Mouse (Mus musculus): Measurements from ENCODE around the gene Smr2. TPM values are rescaled to one million over a fixed set of nuclear protein-coding genes. Genes with fewer than 3 reads are reported as not detected.
"Not testable (repeated sequence)": the region's sequence is repeated elsewhere in the genome, so short reads cannot be mapped to it uniquely, and the experiment has no call there.

The Smr2 gene
- total RNA-seq (2014; rRNA removed): not detected in 2 replicates
- polyA plus RNA-seq (2015; fragmentation: Nextera tagmentation; extraction: Ambion mirVana): not detected in 2 replicates

- not testable (repeated sequence) for H3K27me3 ChIP-seq (ENCODE audit: insufficient read depth, low read length); H3K4me1 ChIP-seq (ENCODE audit: insufficient read depth, low read length); H3K9ac ChIP-seq (replicated peaks; ENCODE audit: low read length, poor library complexity, severe bottlenecking); H3K4me3 ChIP-seq (ENCODE audit: low read depth, low read length); DNase-seq (ENCODE audit: low spot score); ATAC-seq (ENCODE audit: low FRiP score); H3K4me2 ChIP-seq (ENCODE audit: low read depth, low read length, poor library complexity, severe bottlenecking); H3K36me3 ChIP-seq (ENCODE audit: insufficient read depth, low read length); H3K9me3 ChIP-seq (ENCODE audit: low read length); H3K27ac ChIP-seq (ENCODE audit: low read depth, low read length)
These were observed at the start of gene Smr2 for GRCm38 (mm10) chr5:88086256-88086655. Smr2 (plus strand) TSS chr5:88086556.

DNA sequence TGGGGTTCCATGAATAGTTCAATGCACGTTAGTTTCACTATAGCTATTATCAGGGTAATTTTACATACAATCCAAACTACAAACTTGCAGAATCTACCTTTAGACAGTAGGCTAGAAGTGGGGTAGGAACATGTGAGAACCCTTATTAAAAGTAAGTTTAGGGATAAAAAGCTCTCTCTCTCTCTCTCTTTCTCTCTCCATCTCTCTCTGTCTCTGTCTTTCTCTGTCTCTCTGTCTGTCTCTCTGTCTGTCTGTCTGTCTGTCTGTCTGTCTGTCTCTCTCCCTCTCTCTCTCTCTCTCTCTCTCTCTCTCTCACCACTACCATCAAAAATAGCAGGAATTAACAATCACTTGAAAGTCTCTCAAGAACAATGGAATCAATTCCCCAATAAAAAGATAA is 25.1 kb downstream of the Smr2 start, which contains the start of gene Gm11116:
Gm11116 (minus strand) TSS at position 101 of the 400 bp plus-strand sequence.
- no peak for TF ChIP-seq CTCF (IDR thresholded peaks at IDR 0.05)
- no peaks in the 10 kb centered on the region for H3K36me3 ChIP-seq (ENCODE audit: insufficient read depth, low read length)
- no peak within 1 kb of the TSS for H3K9ac ChIP-seq (replicated peaks; ENCODE audit: low read length, poor library complexity, severe bottlenecking)
- no peaks in the 10 kb centered on the region for H3K4me1 ChIP-seq (ENCODE audit: insufficient read depth, low read length)
- H3K9me3 ChIP-seq (ENCODE audit: low read length): no peaks in the 10 kb centered on the region
- no peaks in the 10 kb centered on the region for H3K27me3 ChIP-seq (ENCODE audit: insufficient read depth, low read length)
- no peak within 1 kb of the TSS for H3K4me3 ChIP-seq (ENCODE audit: low read depth, low read length)
- WGBS: 74% methylated on average over 1 of the region's 1 CpGs
- H3K27ac ChIP-seq (ENCODE audit: low read depth, low read length): no peak within 1 kb of the TSS
- DNase-seq (ENCODE audit: low spot score): no peak
- ATAC-seq (ENCODE audit: low FRiP score): no peak
- H3K4me2 ChIP-seq (ENCODE audit: low read depth, low read length, poor library complexity, severe bottlenecking): no peak within 1 kb of the TSS

GRCm38 (mm10) chr5:88153999-88154398 is 67.6 kb downstream of the Smr2 start, which contains the start of gene Gm11115:
Gm11115 (minus strand) TSS chr5:88154099.
- ATAC-seq (ENCODE audit: low FRiP score) (no peak), DNase-seq (ENCODE audit: low spot score) (no peak)

More at GRCm38 (mm10) chr5:88153999-88154398, 67.6 kb downstream of the Smr2 start, which contains the start of gene Gm11115:
- no peak within 1 kb of the TSS for H3K4me3 ChIP-seq (ENCODE audit: low read depth, low read length)
- H3K27ac ChIP-seq (ENCODE audit: low read depth, low read length): no peak within 1 kb of the TSS
- no peaks in the 10 kb centered on the region for H3K36me3 ChIP-seq (ENCODE audit: insufficient read depth, low read length)
- no peak for TF ChIP-seq CTCF (IDR thresholded peaks at IDR 0.05)
- no peak within 1 kb of the TSS for H3K9ac ChIP-seq (replicated peaks; ENCODE audit: low read length, poor library complexity, severe bottlenecking)
- H3K4me2 ChIP-seq (ENCODE audit: low read depth, low read length, poor library complexity, severe bottlenecking): no peak within 1 kb of the TSS
- H3K27me3 ChIP-seq (ENCODE audit: insufficient read depth, low read length): no peaks in the 10 kb centered on the region
- H3K4me1 ChIP-seq (ENCODE audit: insufficient read depth, low read length): no peaks in the 10 kb centered on the region
- H3K9me3 ChIP-seq (ENCODE audit: low read length): no peaks in the 10 kb centered on the region

Other genes with a start within 250 kb of the Smr2 start
- not detected in 2 replicates for gene Odam, start 201.5 kb upstream of the Smr2 start, total RNA-seq (2014; rRNA removed)
- gene Odam, start 201.5 kb upstream of the Smr2 start, polyA plus RNA-seq (2015; fragmentation: Nextera tagmentation; extraction: Ambion mirVana): not detected in 2 replicates
- gene Csn3, start 161.0 kb upstream of the Smr2 start, total RNA-seq (2014; rRNA removed): not detected in 2 replicates
- not detected in 2 replicates for gene Csn3, start 161.0 kb upstream of the Smr2 start, polyA plus RNA-seq (2015; fragmentation: Nextera tagmentation; extraction: Ambion mirVana)
- 0.33 TPM in 1 of 2 replicates, not detected in the other for gene 2310003L06Rik, start 117.1 kb upstream of the Smr2 start, total RNA-seq (2014; rRNA removed)
- gene 2310003L06Rik, start 117.1 kb upstream of the Smr2 start, polyA plus RNA-seq (2015; fragmentation: Nextera tagmentation; extraction: Ambion mirVana): 0.12 and 0.17 TPM in 2 replicates
- gene Gm28434, start 117.0 kb upstream of the Smr2 start, total RNA-seq (2014; rRNA removed): not detected in 2 replicates
- gene Gm28434, start 117.0 kb upstream of the Smr2 start, polyA plus RNA-seq (2015; fragmentation: Nextera tagmentation; extraction: Ambion mirVana): not detected in 2 replicates
- gene Cabs1, start 107.1 kb upstream of the Smr2 start, total RNA-seq (2014; rRNA removed): not detected in 2 replicates
- not detected in 2 replicates for gene Cabs1, start 107.1 kb upstream of the Smr2 start, polyA plus RNA-seq (2015; fragmentation: Nextera tagmentation; extraction: Ambion mirVana)
- gene Smr3a, start 84.0 kb upstream of the Smr2 start, total RNA-seq (2014; rRNA removed): not detected in 2 replicates
- gene Smr3a, start 84.0 kb upstream of the Smr2 start, polyA plus RNA-seq (2015; fragmentation: Nextera tagmentation; extraction: Ambion mirVana): 0.38 TPM in 1 of 2 replicates, not detected in the other
- gene Gm11116, start 25.0 kb downstream of the Smr2 start, total RNA-seq (2014; rRNA removed): not detected in 2 replicates
- not detected in 2 replicates for gene Gm11116, start 25.0 kb downstream of the Smr2 start, polyA plus RNA-seq (2015; fragmentation: Nextera tagmentation; extraction: Ambion mirVana)
- not detected in 2 replicates for gene Gm11115, start 67.5 kb downstream of the Smr2 start, total RNA-seq (2014; rRNA removed)
- not detected in 2 replicates for gene Gm11115, start 67.5 kb downstream of the Smr2 start, polyA plus RNA-seq (2015; fragmentation: Nextera tagmentation; extraction: Ambion mirVana)
- gene Gm7714, start 182.4 kb downstream of the Smr2 start, total RNA-seq (2014; rRNA removed): not detected in 2 replicates
- not detected in 2 replicates for gene Gm7714, start 182.4 kb downstream of the Smr2 start, polyA plus RNA-seq (2015; fragmentation: Nextera tagmentation; extraction: Ambion mirVana)
- gene Prol1, start 230.8 kb downstream of the Smr2 start, total RNA-seq (2014; rRNA removed): not detected in 2 replicates
- not detected in 2 replicates for gene Prol1, start 230.8 kb downstream of the Smr2 start, polyA plus RNA-seq (2015; fragmentation: Nextera tagmentation; extraction: Ambion mirVana)

Measured in midbrain, postnatal 0 days (tissue).